In the genomic region with DNA sequence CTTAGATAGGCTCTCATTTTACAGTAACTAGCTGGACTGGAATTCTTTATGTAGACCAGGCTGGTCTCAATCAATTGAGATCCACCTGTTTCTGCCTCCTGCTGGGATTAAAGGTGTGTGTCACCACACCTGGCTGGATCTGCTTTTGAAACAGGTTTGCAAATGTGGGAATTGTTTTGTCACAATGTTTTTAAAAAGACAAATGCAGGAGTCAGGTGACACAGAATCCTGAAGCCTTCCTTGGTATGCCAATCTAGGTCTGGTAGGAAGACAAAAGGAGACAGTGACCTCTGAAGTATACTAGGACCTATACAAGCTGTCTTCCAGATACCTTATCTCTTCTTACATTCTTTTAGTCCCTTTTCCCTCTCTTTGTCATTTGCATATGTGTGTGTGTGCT, we compare ENCODE assay signal across 19 mouse cellular contexts.
"Had no signal": no experiment of that assay in that cellular context is flagged by ENCODE, and none has a peak within 500 bp of the region (broad histone marks: within the 10 kb centered on the region; RNA-seq: fewer than 3 reads in every experiment).

No protein-coding gene starts in this region.

- H3K27me3 ChIP-seq: midbrain, embryonic 12.5 days; neural tube, embryonic 13.5 days; neural tube, embryonic 15.5 days; stomach, embryonic 15.5 days had no signal

- H3K27ac ChIP-seq: midbrain, embryonic 10.5 days; midbrain, embryonic 12.5 days; neural tube, embryonic 13.5 days; neural tube, embryonic 15.5 days; stomach, embryonic 15.5 days had no signal

- DNase-seq: lung, adult 18-20 months; lung, embryonic 14.5 days; lung, postnatal 10 days; lung, postnatal 4 days; midbrain, embryonic 14.5 days; retina, postnatal 1 day; right cerebral cortex, adult 18-20 months; right cerebral cortex, postnatal 25 days; right cerebral cortex, postnatal 4 days; thymus, adult 18-20 months; thymus, postnatal 14 days; thymus, postnatal 36 days had no signal

- H3K36me3 ChIP-seq: midbrain, embryonic 10.5 days; midbrain, embryonic 12.5 days; neural tube, embryonic 13.5 days; neural tube, embryonic 15.5 days; stomach, embryonic 15.5 days had no signal

- H3K4me2 ChIP-seq: lung, embryonic 14.5 days; midbrain, embryonic 12.5 days; neural tube, embryonic 13.5 days; neural tube, embryonic 15.5 days; stomach, embryonic 15.5 days had no signal

- H3K4me1 ChIP-seq: neural tube, embryonic 13.5 days; neural tube, embryonic 15.5 days; stomach, embryonic 15.5 days had no signal

- H3K9ac ChIP-seq: lung, embryonic 14.5 days; midbrain, embryonic 12.5 days; neural tube, embryonic 13.5 days; neural tube, embryonic 15.5 days; stomach, embryonic 15.5 days had no signal

- H3K4me3 ChIP-seq: midbrain, embryonic 10.5 days; midbrain, embryonic 12.5 days; myocyte; neural tube, embryonic 13.5 days; neural tube, embryonic 15.5 days; stomach, embryonic 15.5 days had no signal

- ATAC-seq: midbrain, embryonic 16.5 days had no signal

- H3K9me3 ChIP-seq: midbrain, embryonic 10.5 days; midbrain, embryonic 12.5 days; neural tube, embryonic 13.5 days; neural tube, embryonic 15.5 days; stomach, embryonic 15.5 days had no signal
